Mouse (Mus musculus) thymus, postnatal 4 days (tissue): ENCODE measurements around the gene Josd2.

Experiments used
- DNase-seq: peaks from one replicate; pipeline ENCODE4 v3.0.0; 2021

Josd2 gene

DNA sequence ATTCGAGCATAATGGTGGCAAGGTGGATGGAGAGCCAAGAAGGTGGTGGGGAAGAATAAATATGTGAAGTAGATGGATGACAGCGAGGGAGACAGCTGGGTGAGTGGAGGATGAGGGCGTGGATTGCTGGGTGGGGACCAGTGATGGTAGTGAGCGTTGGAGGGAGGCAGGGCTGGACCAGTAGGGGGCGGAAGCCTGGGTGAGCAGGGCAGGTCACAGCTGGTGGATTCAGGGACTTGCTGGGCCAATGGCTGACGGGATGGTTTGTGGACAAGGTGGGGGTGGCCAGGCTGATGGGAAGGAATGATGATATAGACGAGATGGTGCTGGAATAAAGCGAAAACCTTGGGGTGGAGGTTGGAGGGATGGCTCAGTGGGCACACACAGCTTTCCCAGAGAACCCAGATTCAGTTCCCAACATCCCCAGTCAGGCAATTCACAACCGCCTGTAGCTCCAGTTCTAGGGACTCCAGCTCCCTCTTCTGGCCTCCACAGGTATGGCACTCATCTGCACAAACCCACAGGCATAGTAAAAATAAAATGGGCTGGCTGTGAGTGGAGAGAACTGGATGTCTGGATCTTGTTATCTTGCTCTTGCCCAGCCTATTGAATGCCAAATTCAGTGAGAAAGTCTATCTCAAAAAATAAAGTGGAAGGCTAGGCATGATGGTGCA is 51.6 kb downstream of the Josd2 start:
- DNase-seq = peak; percentile 53

DNA sequence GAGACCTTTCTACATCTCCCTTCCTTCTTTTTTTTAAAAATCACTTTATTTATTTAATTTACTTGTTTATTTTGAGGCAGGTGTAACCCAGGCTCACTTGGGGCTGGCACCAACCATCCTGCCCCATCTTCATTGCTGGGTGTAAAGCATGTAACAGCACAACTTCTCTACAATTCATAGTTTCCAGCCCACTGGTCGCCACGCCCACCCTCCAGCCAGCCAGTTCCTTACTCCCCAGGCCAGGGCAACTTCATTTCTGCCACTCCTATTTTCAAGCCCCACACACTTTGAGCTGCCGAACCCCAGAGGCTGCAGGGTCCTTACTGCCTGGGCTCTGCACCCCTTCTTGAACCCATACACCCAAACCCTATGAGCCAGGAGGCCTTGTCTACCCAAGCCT is 53.2 kb downstream of the Josd2 start:
- DNase-seq = no peak
